21 mouse cellular contexts compared by ENCODE assay signal in genomic region chr10:60230321-60231088, GRCm38 (mm10). TPM values are rescaled to one million over a fixed set of nuclear protein-coding genes. Genes with fewer than 3 reads are reported as not detected.
A peak's percentile ranks its signal among the peaks of the same experiment; 100 is the strongest.
DNase-seq lines count a peak whose midpoint lies in the region; ATAC-seq and TF ChIP-seq lines count a peak whose summit lies in the region.
"Had no signal": no experiment of that assay in that cellular context is flagged by ENCODE, and none has a peak within 500 bp of the region (broad histone marks: within the 10 kb centered on the region; RNA-seq: fewer than 3 reads in every experiment).

No protein-coding gene starts in this region.

- H3K27me3 ChIP-seq in embryonic facial prominence, embryonic 13.5 days, result no peaks in the 10 kb centered on the region
- no peaks in the 10 kb centered on the region for H3K27me3 ChIP-seq in splenic B cell, adult 2 months (ENCODE audit: control insufficient read depth, insufficient read depth, low read length, poor library complexity, severe bottlenecking)
- H3K27me3 ChIP-seq in lung, postnatal 0 days (replicated peaks; ENCODE audit: insufficient read depth, low read length), result no peaks in the 10 kb centered on the region
- H3K27me3 ChIP-seq: embryonic facial prominence, embryonic 12.5 days; hindbrain, embryonic 13.5 days; midbrain, embryonic 13.5 days had no signal

- no peaks in the 10 kb centered on the region for H3K36me3 ChIP-seq in embryonic facial prominence, embryonic 13.5 days
- H3K36me3 ChIP-seq in splenic B cell, adult 2 months (ENCODE audit: control insufficient read depth, insufficient read depth, low read length, poor library complexity, severe bottlenecking), result no peaks in the 10 kb centered on the region
- H3K36me3 ChIP-seq in lung, postnatal 0 days (ENCODE audit: insufficient read depth, low read length), result no peaks in the 10 kb centered on the region
- H3K36me3 ChIP-seq: embryonic facial prominence, embryonic 12.5 days; heart, embryonic 10.5 days; hindbrain, embryonic 13.5 days; liver, embryonic 12.5 days; midbrain, embryonic 13.5 days had no signal

- peaks cover 12% of the 10 kb centered on the region; the same call in 1 of the 2 replicates for H3K4me1 ChIP-seq in embryonic facial prominence, embryonic 13.5 days
- no peaks in the 10 kb centered on the region for H3K4me1 ChIP-seq in lung, postnatal 0 days (ENCODE audit: insufficient read depth, low read depth, low read length)
- H3K4me1 ChIP-seq: embryonic facial prominence, embryonic 12.5 days; heart, embryonic 10.5 days; hindbrain, embryonic 13.5 days; liver, embryonic 12.5 days; midbrain, embryonic 13.5 days had no signal

- WGBS in embryonic facial prominence, embryonic 13.5 days, result 63% methylated on average over 6 of the region's 6 CpGs
- WGBS in lung, postnatal 0 days, result 63% methylated on average over 6 of the region's 6 CpGs

- no peak for TF ChIP-seq EP300 in lung, postnatal 0 days (IDR thresholded peaks at IDR 0.05)

- no peak overlapping the region for H3K4me2 ChIP-seq in embryonic facial prominence, embryonic 13.5 days
- H3K4me2 ChIP-seq in lung, postnatal 0 days (replicated peaks; ENCODE audit: low read depth, low read length), result no peak overlapping the region
- H3K4me2 ChIP-seq: embryonic facial prominence, embryonic 12.5 days; hindbrain, embryonic 13.5 days; liver, embryonic 12.5 days; lung, embryonic 14.5 days; midbrain, embryonic 13.5 days had no signal

- H3K9ac ChIP-seq in embryonic facial prominence, embryonic 13.5 days, result no peak overlapping the region
- no peak overlapping the region for H3K9ac ChIP-seq in lung, postnatal 0 days (replicated peaks; ENCODE audit: low read depth)
- H3K9ac ChIP-seq: embryonic facial prominence, embryonic 12.5 days; hindbrain, embryonic 13.5 days; liver, embryonic 12.5 days; lung, embryonic 14.5 days; midbrain, embryonic 13.5 days had no signal

- H3K4me3 ChIP-seq in embryonic facial prominence, embryonic 13.5 days, result no peak overlapping the region
- no peak overlapping the region for H3K4me3 ChIP-seq in lung, postnatal 0 days (ENCODE audit: low read depth, low read length)
- H3K4me3 ChIP-seq: embryonic facial prominence, embryonic 12.5 days; heart, embryonic 10.5 days; hindbrain, embryonic 13.5 days; liver, embryonic 12.5 days; midbrain, embryonic 13.5 days had no signal

- ATAC-seq in embryonic facial prominence, embryonic 13.5 days (ENCODE audit: insufficient number of reproducible peaks, insufficient read depth, low FRiP score, low TSS enrichment, low read depth), result no peak
- no peak for ATAC-seq in lung, postnatal 0 days
- ATAC-seq: intestine, postnatal 0 days; liver, embryonic 12.5 days; midbrain, embryonic 13.5 days had no signal

- H3K27ac ChIP-seq in embryonic facial prominence, embryonic 13.5 days, result peak overlapping the region; percentile 60
- H3K27ac ChIP-seq in lung, postnatal 0 days (ENCODE audit: low read length), result no peak overlapping the region
- H3K27ac ChIP-seq: embryonic facial prominence, embryonic 12.5 days; heart, embryonic 10.5 days; hindbrain, embryonic 13.5 days; liver, embryonic 12.5 days; midbrain, embryonic 13.5 days had no signal

- H3K9me3 ChIP-seq in embryonic facial prominence, embryonic 13.5 days, result no peaks in the 10 kb centered on the region
- H3K9me3 ChIP-seq in lung, postnatal 0 days (ENCODE audit: low read length), result no peaks in the 10 kb centered on the region
- H3K9me3 ChIP-seq: embryonic facial prominence, embryonic 12.5 days; heart, embryonic 10.5 days; hindbrain, embryonic 13.5 days; liver, embryonic 12.5 days; midbrain, embryonic 13.5 days had no signal

- no peak for TF ChIP-seq CTCF in lung, postnatal 0 days (IDR thresholded peaks at IDR 0.05)

- DNase-seq in urinary bladder, adult 18-20 months (ENCODE audit: low spot score in 2 of 2), result peak; percentile 45 to 55
- no peak for DNase-seq in urinary bladder, postnatal 10 days (ENCODE audit: low spot score)
- DNase-seq in splenic B cell, adult 2 months (ENCODE audit: low read depth, low spot score), result peak; percentile 54
- DNase-seq in urinary bladder, postnatal 36 days (ENCODE audit: low spot score in 2 of 2), result peak; percentile 57 to 62
- no peak for DNase-seq in left cerebral cortex, adult 18-20 months (ENCODE audit: low spot score in 2 of 2)
- no peak for DNase-seq in lung, postnatal 0 days (ENCODE audit: low spot score)
- DNase-seq in layer of hippocampus, adult 11-12 months (ENCODE audit: low spot score), result no peak
- DNase-seq: adrenal gland, postnatal 14 days; cerebellum, adult 18-20 months; gastrocnemius, postnatal 36 days; heart, postnatal 10 days; lung, embryonic 14.5 days; thymus, adult 18-20 months had no signal

RNA-seq across cellular contexts. Expression of gene Chst3, which starts 11.4 kb away (rescaled TPM):
- polyA plus RNA-seq in embryonic facial prominence, embryonic 13.5 days (2015; fragmentation: Nextera tagmentation; extraction: Ambion mirVana), result 2.3 and 2.7 TPM in 2 replicates
- 1 to 10 TPM in 1 of 2 experiments, under 1 TPM in 1; 0.65 to 1.1 TPM for total RNA-seq in left cerebral cortex, adult 18-20 months (2021)
- polyA plus RNA-seq in lung, postnatal 0 days (2015; fragmentation: Nextera tagmentation; extraction: Ambion mirVana), result 1.8 TPM in 2 replicates
- total RNA-seq: megakaryocyte progenitor cell, adult 5-6 weeks had no signal

RNA-seq across cellular contexts. Expression of gene Psap, which starts 46.9 kb away (rescaled TPM):
- 114 TPM in 2 replicates for polyA plus RNA-seq in embryonic facial prominence, embryonic 13.5 days (2015; fragmentation: Nextera tagmentation; extraction: Ambion mirVana)
- 1,000 to 10,000 TPM; 1,592 to 1,629 TPM for total RNA-seq in left cerebral cortex, adult 18-20 months (2021)
- polyA plus RNA-seq in lung, postnatal 0 days (2015; fragmentation: Nextera tagmentation; extraction: Ambion mirVana), result 120 and 128 TPM in 2 replicates

Comparison
In these comparisons a context has a peak if more than half of its experiments do, and no peak if none do; other contexts are left out.
1. DNase-seq: peak in urinary bladder, adult 18-20 months (2 of 2), splenic B cell, adult 2 months (single experiment) and urinary bladder, postnatal 36 days (2 of 2); none in urinary bladder, postnatal 10 days (single experiment), left cerebral cortex, adult 18-20 months (0 of 2), lung, postnatal 0 days (single experiment) and layer of hippocampus, adult 11-12 months (single experiment).